Mouse (Mus musculus) splenic B cell, adult 2 months (primary cell): ENCODE measurements around the gene Hoxb7.
A peak's percentile ranks its signal among the peaks of the same experiment; 100 is the strongest.

Source experiments
- DNase-seq: peaks from one replicate; pipeline ENCODE4 v3.0.0-alpha.2; 2011; ENCODE audit warnings: low read depth, low spot score
- H3K27me3 ChIP-seq: 2 replicates; pipeline ENCODE4 v1.6.1; 2012; ENCODE audit warnings: mild to moderate bottlenecking, low read length, moderate library complexity, mixed read lengths; ENCODE audit not compliant: control insufficient read depth, poor library complexity, insufficient read depth, severe bottlenecking
- H3K36me3 ChIP-seq: 2 replicates; pipeline ENCODE4 v1.6.1; 2012; ENCODE audit warnings: mild to moderate bottlenecking, low read length, moderate library complexity, mixed read lengths; ENCODE audit not compliant: control insufficient read depth, poor library complexity, insufficient read depth, severe bottlenecking

Gene Hoxb7

GRCm38 (mm10) chr11:96298895-96299667 is 12.7 kb downstream of the Hoxb7 start:
- no peak for DNase-seq
- peaks cover 2% of the 10 kb centered on the region; the same call in 1 of the 2 replicates for H3K27me3 ChIP-seq
- H3K36me3 ChIP-seq: no peaks in the 10 kb centered on the region

DNA sequence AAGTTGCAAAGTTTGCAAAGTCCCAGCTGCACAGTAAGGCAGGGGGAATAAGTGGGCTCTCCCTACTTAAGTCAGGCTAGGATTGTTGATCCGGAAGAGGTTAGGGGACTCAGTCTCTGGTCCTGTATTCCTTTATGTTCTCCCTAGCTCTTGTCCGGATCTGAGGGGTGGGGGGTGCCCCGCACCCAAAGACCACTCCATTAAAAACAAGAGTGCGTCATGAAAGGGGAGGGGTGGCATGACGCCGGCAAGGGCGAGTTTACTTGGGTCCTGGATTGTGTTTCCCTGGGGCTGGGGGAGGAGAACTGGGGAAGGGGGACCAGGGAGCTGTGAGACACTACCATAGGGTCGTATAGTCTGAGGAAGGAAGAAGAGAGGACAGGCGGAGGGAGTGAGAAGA is 13.4 kb downstream of the Hoxb7 start:
- Histone ChIP-seq H3K36me3 (no peaks in the 10 kb centered on the region), H3K27me3 (peaks cover 2% of the 10 kb centered on the region; the same call in 1 of the 2 replicates)
- no peak for DNase-seq

GRCm38 (mm10) chr11:96300354-96301063 is 14.1 kb downstream of the Hoxb7 start:
- Histone ChIP-seq H3K36me3 (no peaks in the 10 kb centered on the region), H3K27me3 (peaks cover 2% of the 10 kb centered on the region; the same call in 1 of the 2 replicates)
- no peak for DNase-seq

- peaks cover 2% of the 10 kb centered on the region; the same call in 1 of the 2 replicates for H3K27me3 ChIP-seq
- no peak for DNase-seq
- H3K36me3 ChIP-seq: no peaks in the 10 kb centered on the region
Observed at GRCm38 (mm10) chr11:96301064-96301431, 14.6 kb downstream of the Hoxb7 start.

DNA sequence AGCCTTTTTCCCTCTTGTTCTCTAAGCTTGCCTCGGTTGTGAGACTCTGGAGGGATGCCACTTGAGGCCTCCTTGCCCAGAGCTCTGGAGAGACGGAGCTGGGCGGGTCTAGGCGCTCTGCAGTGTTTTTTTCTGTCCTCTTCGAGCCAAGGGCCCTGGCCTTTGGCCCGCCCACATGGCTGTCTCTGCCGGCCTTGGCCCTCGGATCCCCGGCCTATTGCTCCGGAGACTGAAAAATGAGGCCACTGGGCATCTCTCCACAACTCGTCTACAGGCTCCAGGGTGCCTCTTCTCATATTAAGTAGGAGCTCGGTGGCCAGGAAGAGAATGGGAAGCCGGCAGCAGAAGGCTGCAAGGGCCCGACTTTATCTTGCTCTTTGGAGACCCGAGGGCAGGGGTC is 15.4 kb downstream of the Hoxb7 start:
- H3K27me3 ChIP-seq: peaks cover 2% of the 10 kb centered on the region; the same call in 1 of the 2 replicates
- DNase-seq: no peak
- no peaks in the 10 kb centered on the region for H3K36me3 ChIP-seq

- Histone ChIP-seq H3K36me3 (no peaks in the 10 kb centered on the region), H3K27me3 (peaks cover 2% of the 10 kb centered on the region; the same call in 1 of the 2 replicates)
- DNase-seq: no peak
Observed at GRCm38 (mm10) chr11:96302381-96303150, 16.1 kb downstream of the Hoxb7 start.

GRCm38 (mm10) chr11:96303151-96304099 is 17.0 kb downstream of the Hoxb7 start, which contains the start of gene Hoxb5:
Gene Hoxb5 (plus strand): TSS chr11:96303336.
- peak; percentile 71 for DNase-seq
- no peaks in the 10 kb centered on the region for H3K36me3 ChIP-seq
- H3K27me3 ChIP-seq: peaks cover 2% of the 10 kb centered on the region; the same call in 1 of the 2 replicates

DNA sequence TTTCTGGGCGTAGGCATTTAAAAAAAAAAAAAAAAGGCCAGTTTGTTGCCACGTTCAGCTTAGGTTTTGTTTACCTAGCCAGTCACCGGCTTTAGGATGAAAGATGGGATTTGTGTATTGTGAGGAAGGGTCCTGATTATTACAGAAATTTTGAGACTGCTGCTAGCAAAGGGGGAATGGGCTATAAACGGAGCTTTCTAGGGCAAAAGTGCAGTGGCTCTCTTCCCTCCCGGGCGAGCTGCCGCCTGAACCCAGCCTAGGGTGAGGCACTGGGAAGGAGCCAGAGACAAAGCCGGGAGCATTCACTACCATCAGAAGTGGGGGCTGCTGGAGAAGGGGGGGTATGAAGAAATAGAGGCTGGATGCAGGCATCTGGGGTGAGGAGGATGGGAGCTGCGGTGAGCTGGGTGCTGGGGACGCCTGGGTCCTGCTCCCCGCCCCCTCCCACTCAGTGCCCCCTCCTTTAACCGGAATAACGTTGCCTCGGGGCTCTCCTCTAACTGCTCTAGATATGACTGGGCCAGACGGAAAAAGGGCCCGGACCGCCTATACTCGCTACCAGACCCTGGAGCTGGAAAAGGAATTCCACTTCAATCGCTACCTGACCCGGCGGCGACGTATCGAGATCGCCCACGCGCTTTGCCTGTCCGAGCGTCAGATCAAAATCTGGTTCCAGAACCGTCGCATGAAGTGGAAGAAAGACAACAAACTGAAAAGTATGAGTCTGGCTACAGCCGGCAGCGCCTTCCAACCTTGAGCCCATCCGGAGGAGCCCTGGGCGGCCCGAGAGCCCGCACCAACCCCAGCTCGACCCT is 18.2 kb downstream of the Hoxb7 start:
- no peak for DNase-seq
- Histone ChIP-seq H3K36me3 (no peaks in the 10 kb centered on the region), H3K27me3 (peaks cover 2% of the 10 kb centered on the region; the same call in 1 of the 2 replicates)

DNA sequence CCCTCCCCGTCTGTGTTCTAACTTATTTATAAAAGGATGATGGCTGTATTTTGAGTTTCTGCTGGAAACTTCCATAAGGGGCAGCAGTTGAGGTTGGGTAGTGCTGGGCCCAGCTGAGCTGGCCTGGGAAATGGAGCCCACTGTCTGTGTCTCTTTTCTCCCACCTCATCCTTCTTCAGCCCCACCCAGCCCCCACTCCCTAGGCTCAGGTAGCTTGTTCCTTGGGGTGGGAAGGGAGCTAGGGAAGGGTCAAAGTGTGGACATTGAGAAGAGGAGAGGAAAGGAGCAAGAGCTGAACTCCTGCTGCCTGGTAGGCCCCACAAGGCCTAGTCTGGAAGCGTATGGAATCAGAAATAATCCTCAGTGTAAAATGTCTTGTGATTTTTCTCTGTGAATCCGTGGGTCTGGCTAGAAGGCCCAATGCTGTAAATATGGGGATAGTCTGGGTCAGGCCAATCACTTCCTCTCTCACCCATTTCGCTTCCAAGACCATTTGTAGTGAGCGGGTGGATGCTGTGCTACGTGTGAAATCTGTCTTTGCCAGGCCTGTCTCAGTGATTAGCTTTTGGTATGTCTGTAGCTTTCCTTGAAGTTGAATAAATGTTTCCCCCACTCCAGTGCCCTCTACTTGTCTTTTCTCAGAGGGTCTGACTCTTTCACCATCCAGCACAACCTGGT is 19.2 kb downstream of the Hoxb7 start:
- Histone ChIP-seq H3K27me3 (no peaks in the 10 kb centered on the region; the same call in 1 of the 2 replicates), H3K36me3 (no peaks in the 10 kb centered on the region)
- DNase-seq: no peak

- Histone ChIP-seq H3K36me3 (no peaks in the 10 kb centered on the region), H3K27me3 (no peaks in the 10 kb centered on the region)
- DNase-seq: no peak
Observed at GRCm38 (mm10) chr11:96306183-96306907, 19.9 kb downstream of the Hoxb7 start.

GRCm38 (mm10) chr11:96306908-96307269 is 20.5 kb downstream of the Hoxb7 start:
- Histone ChIP-seq H3K36me3 (no peaks in the 10 kb centered on the region), H3K27me3 (no peaks in the 10 kb centered on the region)
- no peak for DNase-seq

- no peak for DNase-seq
- Histone ChIP-seq H3K36me3 (no peaks in the 10 kb centered on the region), H3K27me3 (0 out of 2 replicates have a peak, but pooled peaks cover 1% of the 10 kb centered on the region)
Observed at GRCm38 (mm10) chr11:96308763-96309162, 22.3 kb downstream of the Hoxb7 start.
